9 mouse cellular contexts compared by ENCODE assay signal in the genomic region with DNA sequence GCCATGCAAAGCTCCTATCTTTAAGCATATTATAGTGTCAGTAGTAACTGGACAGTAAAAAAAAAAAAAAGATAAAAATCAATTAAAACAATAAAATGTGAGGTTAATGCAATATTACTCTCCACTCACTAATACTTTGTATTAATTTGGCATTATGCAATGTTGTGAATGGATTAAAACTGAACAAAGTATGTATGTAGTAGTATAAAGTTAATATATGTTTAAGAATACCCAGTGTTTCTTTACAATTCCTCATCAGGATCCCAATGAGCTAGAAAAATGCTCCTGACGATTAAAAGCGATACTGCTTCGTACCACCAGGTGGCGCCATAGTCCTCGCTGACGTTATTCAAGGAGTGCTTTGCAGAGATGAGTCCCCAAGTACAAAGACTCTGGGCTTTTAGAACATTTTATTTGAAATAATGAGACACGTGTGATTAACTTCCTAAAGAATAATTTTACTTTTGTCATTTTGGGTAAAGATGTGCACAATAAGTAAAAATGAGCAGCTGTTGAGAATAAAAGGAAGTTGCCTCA.
DNase-seq lines count a peak whose midpoint lies in the region; ATAC-seq lines count a peak whose summit lies in the region.
"Had no signal": no experiment of that assay in that cellular context is flagged by ENCODE, and none has a peak within 500 bp of the region (broad histone marks: within the 10 kb centered on the region; RNA-seq: fewer than 3 reads in every experiment).

No protein-coding gene starts in this region.

- no peak for ATAC-seq in kidney, embryonic 14.5 days (ENCODE audit: low FRiP score, low TSS enrichment)
- ATAC-seq in forebrain, embryonic 15.5 days (replicated peaks) = peak; percentile 77
- peak; percentile 42; the same call in 1 of the 2 replicates for ATAC-seq in hindbrain, embryonic 15.5 days (ENCODE audit: low FRiP score, low read depth)
- peak; percentile 55; the same call in 1 of the 2 replicates for ATAC-seq in midbrain, embryonic 14.5 days (ENCODE audit: low FRiP score, low TSS enrichment)

- no peaks in the 10 kb centered on the region for H3K36me3 ChIP-seq in kidney, embryonic 14.5 days (ENCODE audit: control insufficient read depth, insufficient read depth, low read length)
- H3K36me3 ChIP-seq in forebrain, embryonic 15.5 days = no peaks in the 10 kb centered on the region
- H3K36me3 ChIP-seq in hindbrain, embryonic 15.5 days = no peaks in the 10 kb centered on the region
- H3K36me3 ChIP-seq in midbrain, embryonic 14.5 days (ENCODE audit: control insufficient read depth, insufficient read depth, low read length) = no peaks in the 10 kb centered on the region
- H3K36me3 ChIP-seq: embryonic facial prominence, embryonic 12.5 days had no signal

- WGBS in kidney, embryonic 14.5 days = 1% methylated on average over 7 of the region's 7 CpGs
- under 1% methylated on average over 7 of the region's 7 CpGs for WGBS in forebrain, embryonic 15.5 days
- WGBS in hindbrain, embryonic 15.5 days = 1% methylated on average over 7 of the region's 7 CpGs
- under 1% methylated on average over 7 of the region's 7 CpGs for WGBS in midbrain, embryonic 14.5 days

- no peaks in the 10 kb centered on the region for H3K27me3 ChIP-seq in kidney, embryonic 14.5 days (ENCODE audit: control insufficient read depth, insufficient read depth, low read length)
- H3K27me3 ChIP-seq in forebrain, embryonic 15.5 days = no peaks in the 10 kb centered on the region
- H3K27me3 ChIP-seq in hindbrain, embryonic 15.5 days = no peaks in the 10 kb centered on the region
- H3K27me3 ChIP-seq in midbrain, embryonic 14.5 days (ENCODE audit: control insufficient read depth, insufficient read depth, low read length) = no peaks in the 10 kb centered on the region
- H3K27me3 ChIP-seq: embryonic facial prominence, embryonic 12.5 days had no signal

- no peaks in the 10 kb centered on the region for H3K9me3 ChIP-seq in kidney, embryonic 14.5 days (ENCODE audit: control insufficient read depth, low read length)
- H3K9me3 ChIP-seq in forebrain, embryonic 15.5 days = no peaks in the 10 kb centered on the region
- no peaks in the 10 kb centered on the region for H3K9me3 ChIP-seq in hindbrain, embryonic 15.5 days
- H3K9me3 ChIP-seq in midbrain, embryonic 14.5 days (ENCODE audit: control insufficient read depth, low read length) = no peaks in the 10 kb centered on the region
- H3K9me3 ChIP-seq: embryonic facial prominence, embryonic 12.5 days had no signal

- no peak overlapping the region for H3K27ac ChIP-seq in kidney, embryonic 14.5 days (ENCODE audit: low read depth, low read length)
- no peak overlapping the region for H3K27ac ChIP-seq in forebrain, embryonic 15.5 days (replicated peaks)
- H3K27ac ChIP-seq in hindbrain, embryonic 15.5 days (replicated peaks) = no peak overlapping the region
- H3K27ac ChIP-seq in midbrain, embryonic 14.5 days (replicated peaks; ENCODE audit: low read depth, low read length) = no peak overlapping the region
- H3K27ac ChIP-seq: embryonic facial prominence, embryonic 12.5 days had no signal

- H3K4me3 ChIP-seq in kidney, embryonic 14.5 days (ENCODE audit: low read length) = no peak overlapping the region
- no peak overlapping the region for H3K4me3 ChIP-seq in forebrain, embryonic 15.5 days
- no peak overlapping the region for H3K4me3 ChIP-seq in hindbrain, embryonic 15.5 days
- H3K4me3 ChIP-seq in midbrain, embryonic 14.5 days (replicated peaks; ENCODE audit: low read depth, low read length) = no peak overlapping the region
- H3K4me3 ChIP-seq: embryonic facial prominence, embryonic 12.5 days had no signal

- peak; percentile 66 for DNase-seq in kidney, adult 18-20 months
- peak; percentile 12 for DNase-seq in c-Kit-negative CD71-positive TER-119-positive erythroid progenitor cells, embryonic 14.5 days (ENCODE audit: low read depth, low spot score)
- peak; percentile 13 to 85 for DNase-seq in left cerebral cortex, adult 9 months (ENCODE audit: low spot score in 2 of 2)
- DNase-seq in midbrain, embryonic 14.5 days = peak; percentile 92
- peak; percentile 40 for DNase-seq in telencephalon, adult 2 months (ENCODE audit: low read depth, low spot score)

- no peak overlapping the region for H3K9ac ChIP-seq in kidney, embryonic 14.5 days (ENCODE audit: low read depth, low read length)
- H3K9ac ChIP-seq in forebrain, embryonic 15.5 days (replicated peaks) = no peak overlapping the region
- no peak overlapping the region for H3K9ac ChIP-seq in hindbrain, embryonic 15.5 days
- no peak overlapping the region for H3K9ac ChIP-seq in midbrain, embryonic 14.5 days (replicated peaks; ENCODE audit: low read length)
- H3K9ac ChIP-seq: embryonic facial prominence, embryonic 12.5 days had no signal

- no peak overlapping the region for H3K4me2 ChIP-seq in kidney, embryonic 14.5 days (replicated peaks; ENCODE audit: low read depth, low read length)
- no peak overlapping the region for H3K4me2 ChIP-seq in forebrain, embryonic 15.5 days (replicated peaks)
- no peak overlapping the region for H3K4me2 ChIP-seq in hindbrain, embryonic 15.5 days
- no peak overlapping the region for H3K4me2 ChIP-seq in midbrain, embryonic 14.5 days (ENCODE audit: low read length)
- H3K4me2 ChIP-seq: embryonic facial prominence, embryonic 12.5 days had no signal

- H3K4me1 ChIP-seq in kidney, embryonic 14.5 days (ENCODE audit: control insufficient read depth, insufficient read depth, low read length) = no peaks in the 10 kb centered on the region
- H3K4me1 ChIP-seq in forebrain, embryonic 15.5 days = no peaks in the 10 kb centered on the region
- H3K4me1 ChIP-seq in hindbrain, embryonic 15.5 days (replicated peaks) = no peaks in the 10 kb centered on the region
- H3K4me1 ChIP-seq in midbrain, embryonic 14.5 days (ENCODE audit: control insufficient read depth, insufficient read depth, low read length) = no peaks in the 10 kb centered on the region
- H3K4me1 ChIP-seq: embryonic facial prominence, embryonic 12.5 days had no signal

Comparison
In these comparisons a context has a peak if more than half of its experiments do, and no peak if none do; other contexts are left out.
1. DNase-seq: peak in every context shown above with its lines; median percentile 92 in midbrain, embryonic 14.5 days; 66 in kidney, adult 18-20 months; 49 in left cerebral cortex, adult 9 months; 40 in telencephalon, adult 2 months; 12 in c-Kit-negative CD71-positive TER-119-positive erythroid progenitor cells, embryonic 14.5 days.